Mouse (Mus musculus) brown adipose tissue, adult 24 weeks (tissue): Measurements from ENCODE around the gene March10. TPM values are rescaled to one million over a fixed set of nuclear protein-coding genes. Genes with fewer than 3 reads are reported as not detected.
A peak's percentile ranks its signal among the peaks of the same experiment; 100 is the strongest.

ENCODE experiments used
- H3K27ac ChIP-seq: fragments of 200-500 bp; replicated peaks from 2 replicates; pipeline ENCODE4 v1.5.1; 2012; ENCODE audit warnings: low read depth, mild to moderate bottlenecking, low read length
- H3K4me1 ChIP-seq: fragments of 200-500 bp; 2 replicates; pipeline ENCODE4 v1.6.1; 2012; ENCODE audit warnings: low read length, mixed read lengths; ENCODE audit not compliant: control insufficient read depth, insufficient read depth, insufficient read length
- H3K4me3 ChIP-seq: fragments of 200-500 bp; 2 replicates; pipeline ENCODE4 v1.5.1; 2012; ENCODE audit warnings: low read depth, mild to moderate bottlenecking, low read length, moderate library complexity; ENCODE audit not compliant: insufficient read depth
- polyA plus RNA-seq: library from polyadenylated mRNA; stranded (reverse); fragments of >200 nt; gene quantifications from 2 replicates; pipeline ENCODE4 v1.2.4, GENCODE M21; 2012; ENCODE audit not compliant: missing spikeins, insufficient read depth, insufficient read length

The March10 gene
- polyA plus RNA-seq, 1 experiment = not detected

DNA sequence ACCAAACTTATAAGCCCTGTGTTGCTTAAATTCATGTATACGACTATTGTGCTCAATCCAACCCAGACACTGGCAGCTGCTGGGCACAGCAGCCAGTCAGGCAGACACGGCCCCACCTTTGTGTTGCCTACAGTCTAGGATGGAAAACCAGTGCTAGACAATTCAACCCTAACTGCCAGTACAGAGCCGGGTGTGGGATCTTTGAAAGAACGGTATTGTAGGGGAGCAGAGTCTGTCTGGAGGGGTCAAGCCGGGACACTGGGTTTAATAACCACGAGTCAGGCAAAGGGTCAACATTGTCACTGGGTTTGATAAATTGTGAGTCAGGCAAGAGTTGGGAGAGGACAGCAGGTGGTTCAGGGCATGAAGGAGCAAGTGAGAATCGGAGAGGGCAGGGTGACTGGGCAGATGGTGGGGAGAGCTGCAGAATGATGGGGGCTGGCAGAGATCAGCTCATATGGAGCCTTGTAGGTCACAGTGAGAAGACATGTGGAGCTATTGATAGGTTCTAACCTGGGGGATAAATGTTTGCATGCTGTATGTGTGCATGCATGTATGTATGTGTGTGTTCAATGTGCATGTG, 4.9 kb downstream of the March10 start:
- no peak overlapping the region for H3K27ac ChIP-seq
- peaks cover 3% of the 10 kb centered on the region; the same call in 1 of the 2 replicates for H3K4me1 ChIP-seq
- no peak overlapping the region for H3K4me3 ChIP-seq

DNA sequence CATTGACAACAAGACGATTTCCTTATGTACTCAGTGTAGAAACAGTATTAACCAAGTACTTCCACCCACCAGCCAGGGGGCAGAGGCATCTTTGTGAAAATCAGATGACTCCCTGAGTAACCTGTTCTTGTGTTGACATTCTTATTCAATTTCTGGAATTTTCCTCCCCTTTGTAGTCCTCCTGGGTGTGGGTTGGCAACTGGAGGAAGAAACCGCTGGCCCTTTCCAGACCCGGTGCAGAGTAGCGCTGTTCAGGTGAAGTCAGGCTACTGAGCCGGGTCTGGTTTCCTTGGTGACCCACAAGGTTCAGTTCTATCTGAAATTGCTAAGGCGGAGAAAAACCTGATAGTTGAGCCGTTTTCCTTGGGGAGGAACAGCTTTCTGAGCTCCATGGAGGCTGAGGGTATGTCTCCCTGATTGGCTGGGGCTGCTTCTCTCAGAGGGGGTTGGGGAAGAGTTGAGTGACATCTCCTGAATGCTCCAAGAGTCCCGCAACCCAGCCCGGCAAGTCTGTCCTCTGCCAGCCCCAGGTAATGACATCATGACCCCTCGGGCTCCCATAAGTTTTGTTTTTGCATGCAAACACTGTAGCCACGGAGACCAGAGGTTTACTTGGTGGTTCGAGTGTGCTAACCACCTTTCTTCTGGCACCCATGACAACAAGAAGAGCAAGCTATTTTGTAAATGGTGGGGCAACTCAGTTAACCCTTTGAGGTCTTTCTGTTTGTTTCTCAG, 6.8 kb downstream of the March10 start:
- Histone ChIP-seq H3K27ac (no peak overlapping the region), H3K4me1 (no peaks in the 10 kb centered on the region), H3K4me3 (no peak overlapping the region)

DNA sequence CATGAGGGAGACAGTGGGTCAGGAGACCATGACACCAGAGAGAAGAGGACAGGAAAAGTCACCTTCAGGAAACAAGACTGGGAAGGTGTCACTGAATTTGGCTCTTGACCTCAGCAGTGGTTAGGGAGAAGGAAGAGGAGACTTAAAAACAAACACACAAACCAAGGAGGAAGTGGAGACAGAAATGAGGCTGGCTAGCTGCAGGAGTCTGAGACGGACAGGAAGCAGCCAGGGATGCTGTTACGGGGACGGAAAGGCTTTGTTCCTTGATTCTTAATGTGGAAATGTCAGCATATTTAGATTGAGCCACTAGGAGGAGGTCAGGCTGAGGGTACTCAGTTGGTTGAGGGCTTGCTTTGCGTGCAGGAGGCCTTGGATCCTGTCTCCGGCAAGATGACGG, 8.9 kb downstream of the March10 start:
- Histone ChIP-seq H3K27ac (no peak overlapping the region), H3K4me3 (no peak overlapping the region), H3K4me1 (no peaks in the 10 kb centered on the region)

DNA sequence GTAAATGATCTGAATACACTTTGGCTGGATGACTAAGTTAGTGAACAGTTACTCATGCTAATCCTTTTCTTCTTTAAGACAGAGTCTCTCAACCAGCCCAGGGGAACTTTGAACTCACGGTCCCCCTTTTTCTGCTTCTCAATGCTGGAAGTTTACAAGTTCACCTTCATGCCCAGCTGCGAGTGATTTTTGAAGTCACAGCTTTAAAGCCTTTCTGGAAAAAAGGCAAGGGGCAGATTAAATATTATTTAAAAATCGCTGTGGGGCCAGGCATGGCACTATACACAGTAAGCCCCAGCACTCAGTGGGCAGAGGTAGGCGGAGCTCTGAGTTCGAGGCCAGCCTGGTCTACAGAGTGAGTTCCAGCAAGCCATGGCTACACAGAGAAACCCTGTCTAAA, 10.3 kb downstream of the March10 start:
- no peaks in the 10 kb centered on the region for H3K4me1 ChIP-seq
- no peak overlapping the region for H3K27ac ChIP-seq
- H3K4me3 ChIP-seq = no peak overlapping the region

DNA sequence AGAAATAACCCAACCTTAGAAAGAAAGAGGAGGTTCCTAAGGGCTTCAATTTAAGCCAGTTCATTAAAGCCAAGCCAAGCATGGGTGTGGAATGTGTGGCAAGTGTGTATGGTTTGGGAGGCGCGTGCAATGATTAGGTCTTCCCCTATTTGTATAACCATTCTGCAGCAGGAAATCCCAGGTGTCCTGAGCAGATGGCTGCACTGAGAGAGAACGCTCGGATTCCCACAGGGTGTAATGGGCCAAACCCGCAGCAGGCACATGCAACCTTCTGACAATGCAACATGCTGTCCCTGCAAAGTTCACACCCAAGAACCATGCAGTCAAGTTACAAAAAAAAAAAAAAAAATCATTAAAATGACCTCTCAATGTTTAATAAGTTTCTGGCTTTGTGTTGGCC, 10.8 kb downstream of the March10 start:
- no peaks in the 10 kb centered on the region for H3K4me1 ChIP-seq
- no peak overlapping the region for H3K4me3 ChIP-seq
- no peak overlapping the region for H3K27ac ChIP-seq

DNA sequence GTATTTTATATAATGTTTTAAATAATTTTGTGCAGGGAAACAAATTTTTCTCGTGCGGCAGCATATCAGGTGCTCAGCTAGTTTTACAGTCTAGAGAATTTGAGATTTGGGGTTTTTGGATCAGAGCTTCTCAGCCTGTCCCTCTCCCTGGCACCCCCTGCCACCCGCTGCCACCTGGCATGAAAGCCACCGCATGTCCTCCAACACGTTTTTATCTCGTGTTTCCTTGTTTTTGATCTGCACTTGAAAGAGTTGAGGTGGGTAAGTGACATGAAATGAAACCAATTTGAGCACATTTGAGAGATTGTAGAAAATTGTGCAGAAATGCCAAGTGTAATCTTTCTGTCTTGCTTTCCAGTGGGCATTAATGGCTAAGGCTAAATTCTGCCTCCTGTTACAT, 11.6 kb downstream of the March10 start:
- H3K27ac ChIP-seq = no peak overlapping the region
- no peaks in the 10 kb centered on the region for H3K4me1 ChIP-seq
- H3K4me3 ChIP-seq = no peak overlapping the region

DNA sequence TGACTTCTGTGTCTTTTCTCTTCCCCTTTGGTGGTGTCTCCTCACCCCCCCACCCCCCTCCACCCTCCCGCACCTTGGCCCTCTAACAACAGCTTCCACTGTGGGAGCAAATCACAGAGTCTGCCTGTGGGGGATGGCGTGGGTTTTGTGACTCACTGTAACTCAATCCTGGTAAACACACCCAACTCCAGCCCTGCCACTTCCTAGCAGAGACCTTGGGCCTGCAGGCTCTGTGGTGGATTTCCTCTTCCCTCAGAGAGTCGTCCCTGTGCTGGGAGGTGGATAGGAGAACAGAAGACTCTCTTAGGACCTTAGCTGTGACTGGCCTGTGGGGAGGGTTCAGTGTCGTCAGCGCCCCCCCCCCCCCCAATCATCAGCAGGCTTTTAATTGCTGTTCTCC, 13.0 kb downstream of the March10 start:
- Histone ChIP-seq H3K27ac (no peak overlapping the region), H3K4me1 (no peaks in the 10 kb centered on the region), H3K4me3 (no peak overlapping the region)

DNA sequence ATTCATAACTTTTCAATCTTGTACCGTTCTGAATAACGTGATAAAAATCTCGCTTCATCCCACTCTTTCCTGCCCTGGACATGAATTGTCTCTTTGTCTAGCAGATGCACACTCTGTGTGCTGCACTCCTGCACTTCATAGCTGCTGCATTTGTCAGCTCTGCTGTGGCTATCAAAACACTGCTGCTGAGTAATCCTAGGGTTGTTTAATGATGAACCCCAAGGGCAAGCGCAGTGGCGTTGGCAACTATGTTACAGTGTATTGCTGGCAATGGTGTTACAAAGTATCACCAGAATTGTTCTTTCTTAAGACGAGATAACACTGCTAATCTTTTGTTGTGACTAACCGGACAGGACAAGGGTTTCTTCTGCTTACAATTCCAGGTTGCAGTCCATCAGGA, 16.7 kb downstream of the March10 start:
- no peak overlapping the region for H3K27ac ChIP-seq
- H3K4me3 ChIP-seq = no peak overlapping the region
- no peaks in the 10 kb centered on the region for H3K4me1 ChIP-seq

DNA sequence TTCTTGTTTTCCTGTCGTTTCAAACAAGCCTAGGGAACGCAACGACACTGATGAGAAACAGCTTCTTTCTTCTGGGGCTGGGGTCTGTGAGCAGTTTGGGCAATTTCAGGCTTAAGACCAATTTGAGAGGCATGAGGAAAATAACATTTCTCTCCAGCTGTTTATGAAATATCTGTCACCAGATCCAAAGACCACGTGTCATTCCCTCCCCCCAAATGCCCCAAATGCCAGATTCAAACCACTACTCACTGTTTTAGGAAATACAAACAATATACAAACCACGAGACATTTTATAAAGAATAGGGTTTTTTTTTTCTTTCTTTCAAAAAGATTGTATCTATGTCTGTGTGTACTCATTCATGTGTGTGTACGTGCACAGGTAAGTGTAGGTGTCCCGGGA, 17.6 kb downstream of the March10 start:
- H3K27ac ChIP-seq = no peak overlapping the region
- no peak overlapping the region for H3K4me3 ChIP-seq
- no peaks in the 10 kb centered on the region for H3K4me1 ChIP-seq

DNA sequence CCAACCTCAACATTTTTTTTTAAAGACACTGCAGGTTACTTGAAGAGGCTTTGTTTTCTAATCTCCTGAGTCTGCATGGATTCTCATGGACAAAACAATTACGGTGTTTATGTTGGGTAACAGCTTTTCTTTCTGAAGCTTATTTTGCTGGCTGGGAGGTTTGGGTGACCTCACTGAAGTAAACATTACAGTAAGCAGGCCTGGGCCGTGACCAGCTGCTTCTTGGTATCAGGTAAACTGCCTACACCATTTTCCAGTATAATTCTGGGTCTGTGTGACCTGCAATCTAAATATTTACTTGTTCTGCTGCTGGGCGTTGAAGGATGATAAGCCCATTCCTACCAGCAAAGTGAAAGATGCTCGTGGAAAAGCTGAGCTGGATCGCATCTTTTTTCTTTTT, 30.1 kb downstream of the March10 start:
- Histone ChIP-seq H3K4me3 (no peak overlapping the region), H3K27ac (no peak overlapping the region), H3K4me1 (peaks cover 2% of the 10 kb centered on the region; the same call in 1 of the 2 replicates)

DNA sequence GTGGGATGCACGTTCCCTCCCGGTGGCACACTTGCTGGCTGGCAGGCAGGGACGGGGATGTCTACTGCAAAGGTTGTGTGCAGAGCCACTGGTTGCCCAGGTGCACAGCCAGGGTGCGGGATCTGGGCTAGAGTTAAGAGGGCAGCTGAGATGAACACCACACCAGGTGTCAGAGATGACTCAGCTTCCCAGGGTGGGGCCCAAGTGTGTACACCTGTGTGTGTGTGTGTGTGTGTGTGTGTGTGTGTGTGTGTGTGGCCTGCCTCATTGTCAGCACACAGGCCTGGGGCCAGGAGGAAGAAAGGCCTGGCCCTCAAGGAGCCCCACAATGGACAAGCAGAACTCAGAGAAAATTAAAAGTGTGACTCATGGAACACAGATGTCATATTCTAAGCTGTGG, 31.9 kb downstream of the March10 start:
- Histone ChIP-seq H3K27ac (no peak overlapping the region), H3K4me3 (no peak overlapping the region), H3K4me1 (peaks cover 2% of the 10 kb centered on the region; the same call in 1 of the 2 replicates)

DNA sequence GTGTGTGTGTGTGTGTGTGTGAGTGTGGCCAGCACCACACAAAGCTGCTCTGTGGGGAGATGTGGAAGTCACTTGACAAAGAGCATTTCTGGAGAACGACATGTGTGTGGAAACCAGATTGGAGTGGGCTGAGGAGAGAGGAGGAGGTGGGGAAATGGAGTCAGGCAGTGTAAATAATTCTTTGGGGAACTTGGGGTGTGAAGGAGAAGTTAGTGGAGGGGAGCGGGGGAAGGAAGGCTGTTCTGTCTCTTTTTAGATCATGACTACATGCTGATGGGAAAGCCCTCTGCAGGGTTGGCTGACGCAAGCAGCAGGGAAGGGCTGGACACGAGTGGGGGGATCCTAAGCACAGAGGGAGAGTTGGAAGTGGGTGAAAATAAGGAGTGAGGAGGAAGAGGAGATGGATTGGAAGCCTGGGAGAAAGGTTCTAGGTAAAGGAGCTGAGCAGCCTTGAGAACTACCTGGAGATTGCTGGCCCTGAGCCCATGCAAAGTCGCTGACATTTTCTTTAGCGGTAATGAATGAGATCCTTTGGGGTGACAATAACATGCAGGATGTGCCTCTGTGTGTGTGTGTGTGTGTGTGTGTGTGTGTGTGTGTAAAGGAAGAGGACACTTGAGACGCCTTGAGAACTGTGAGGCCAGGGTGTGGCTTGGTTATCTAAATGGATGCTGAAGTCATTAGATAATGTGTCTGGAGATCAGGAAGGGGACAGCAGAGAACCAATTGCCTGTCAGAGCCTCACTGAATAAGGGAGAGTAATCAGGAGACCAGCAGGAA, 35.7 kb downstream of the March10 start:
- peak overlapping the region; percentile 48 for H3K27ac ChIP-seq
- peaks cover 2% of the 10 kb centered on the region; the same call in 1 of the 2 replicates for H3K4me1 ChIP-seq
- no peak overlapping the region for H3K4me3 ChIP-seq

DNA sequence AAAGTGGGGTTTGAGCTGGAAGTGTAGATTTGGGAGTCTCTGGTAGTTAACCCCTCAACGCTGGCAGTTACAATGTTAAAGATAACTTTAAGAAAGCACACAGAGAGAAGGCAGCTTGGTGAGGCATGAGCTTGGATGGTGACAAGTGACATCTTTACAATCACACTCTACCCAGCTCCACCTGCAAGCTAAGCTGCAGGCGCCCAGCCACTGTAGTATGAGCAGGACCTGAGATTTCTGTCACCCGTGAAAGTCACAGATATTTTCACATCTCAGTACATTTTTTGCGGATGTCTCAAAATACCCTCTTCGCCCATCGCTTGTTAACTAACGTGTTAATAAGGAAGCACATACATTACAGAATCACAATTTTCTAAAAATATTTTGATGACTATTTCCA, 36.6 kb downstream of the March10 start:
- Histone ChIP-seq H3K4me1 (peaks cover 2% of the 10 kb centered on the region; the same call in 1 of the 2 replicates), H3K27ac (no peak overlapping the region), H3K4me3 (no peak overlapping the region)

DNA sequence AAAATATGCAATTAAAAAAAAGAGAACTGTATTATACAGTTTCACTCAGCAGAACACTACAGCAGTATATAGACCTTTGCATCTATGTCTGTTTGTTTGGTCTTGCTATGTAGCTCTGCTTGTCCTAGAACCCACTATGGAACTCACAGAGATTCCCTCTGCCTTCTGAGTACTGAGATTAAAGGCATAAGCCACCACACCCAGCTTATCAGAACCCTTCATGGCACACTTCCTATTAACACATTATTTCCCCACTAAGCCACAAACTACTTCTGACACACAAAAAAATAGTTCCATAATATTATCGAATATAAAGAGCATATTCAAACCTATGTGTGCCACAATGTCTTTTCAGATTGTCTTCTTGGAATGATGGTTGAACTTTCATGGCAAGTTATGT, 42.5 kb downstream of the March10 start:
- Histone ChIP-seq H3K4me1 (no peaks in the 10 kb centered on the region), H3K27ac (no peak overlapping the region), H3K4me3 (no peak overlapping the region)

DNA sequence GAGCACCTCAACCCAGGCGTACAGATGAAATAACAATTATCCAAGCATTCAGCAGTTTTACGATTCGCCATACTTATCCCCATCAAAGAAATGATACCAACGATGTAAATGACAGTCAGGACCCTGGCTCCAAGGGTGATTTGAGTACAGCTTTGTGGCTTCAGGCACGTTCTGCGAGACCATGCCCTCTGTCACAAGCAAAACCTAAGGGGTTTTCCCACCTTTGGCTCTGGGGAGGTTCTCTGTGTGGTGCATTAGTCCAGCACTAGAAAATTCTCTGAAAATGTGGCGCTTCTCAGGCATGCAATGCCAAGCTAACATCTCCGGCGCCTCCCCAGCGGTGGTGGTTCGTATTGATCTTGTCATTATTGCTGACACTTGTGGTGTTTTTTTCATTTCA, 47.1 kb downstream of the March10 start:
- Histone ChIP-seq H3K27ac (no peak overlapping the region), H3K4me1 (peaks cover 2% of the 10 kb centered on the region; the same call in 1 of the 2 replicates), H3K4me3 (no peak overlapping the region)
